Mouse (Mus musculus) T-helper 17 cell (primary cell): ENCODE data around the gene Klk12.

Source experiments
- in situ Hi-C, 2 experiments: fragments of 300-600 bp; cut with MboI, MseI; formaldehyde crosslinking; loops; 1 replicate in 1 of 2; 2 replicates in 1 of 2; pipeline ENCODE4 v1.15.1; 2025; ENCODE audit warnings: high pct_unique_total_duplicates in 2 of 2

Klk12 gene

DNA sequence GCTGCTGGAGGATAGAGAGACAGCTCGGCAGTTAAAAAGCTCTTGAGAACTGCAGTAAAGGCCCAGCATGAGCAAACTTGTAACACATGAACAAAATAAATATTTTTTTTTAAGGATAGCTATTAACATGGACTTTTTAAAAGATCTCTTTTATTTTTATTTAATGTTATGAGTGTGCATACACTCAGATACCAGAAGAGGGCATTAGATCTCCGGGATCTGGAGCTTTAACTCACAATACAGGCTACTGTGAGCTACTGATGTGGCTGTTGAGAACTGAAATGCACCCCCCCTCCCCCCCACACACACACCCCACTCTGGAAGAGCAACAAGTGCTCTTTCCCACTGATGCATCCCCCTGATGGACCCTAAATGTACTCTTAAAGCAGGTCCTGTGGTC lies 20.6 kb downstream of the Klk12 start:
- in situ Hi-C loops, result loop anchor here in 1 of 2 experiments (25.0 kb wide), 1 partner anchor 1448 kb away; the partner anchor contains the start of genes Cd37 and Slc6a16

GRCm38 (mm10) chr7:43791591-43791990 lies 22.9 kb downstream of the Klk12 start, which contains the start of gene Klk9:
Gene Klk9, plus strand, starts transcription at chr7:43791891.
- in situ Hi-C loops, result loop anchor here in 1 of 2 experiments (10.0 to 25.0 kb wide), 3 partner anchors 317 to 1446 kb away; partner anchors contain the start of genes Cd37, Pnkp and Slc6a16

- in situ Hi-C loops, result loop anchor here in 1 of 2 experiments (10.0 to 25.0 kb wide), 3 partner anchors 322 to 1441 kb away; partner anchors contain the start of genes Cd37, Pnkp and Slc6a16
Observed at GRCm38 (mm10) chr7:43796355-43796754, 27.7 kb downstream of the Klk12 start.

DNA sequence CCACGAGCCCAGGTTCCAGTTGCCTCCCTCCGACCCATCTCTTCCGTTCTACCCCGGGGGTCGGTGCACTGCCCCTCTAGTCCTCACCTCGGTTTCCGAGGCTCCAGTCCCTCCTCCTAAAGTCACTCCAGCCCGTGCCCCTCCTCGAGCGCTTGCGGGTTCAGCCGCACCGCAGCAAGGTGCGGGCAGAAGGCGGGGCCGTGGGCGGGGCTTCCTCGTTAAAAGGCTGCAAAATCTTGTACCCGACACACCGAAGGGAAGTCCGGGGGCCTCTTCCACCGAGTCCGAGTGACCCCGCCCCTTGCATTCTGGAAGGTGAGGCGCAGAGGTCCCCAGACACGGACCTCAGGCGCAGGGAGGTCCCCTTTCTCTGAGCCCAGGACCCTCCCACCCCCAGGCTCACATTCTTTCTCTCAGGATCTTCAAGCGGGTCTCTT lies 28.7 kb downstream of the Klk12 start, which contains the start of gene Klk8:
Gene Klk8, plus strand, starts transcription at position 245 of the 437 bp plus-strand sequence.
- in situ Hi-C loops, result loop anchor here in 1 of 2 experiments (10.0 to 25.0 kb wide), 3 partner anchors 323 to 1440 kb away; partner anchors contain the start of genes Cd37, Pnkp and Slc6a16

- in situ Hi-C loops, result loop anchor here in 1 of 2 experiments (10.0 to 25.0 kb wide), 3 partner anchors 323 to 1439 kb away; partner anchors contain the start of genes Cd37, Pnkp and Slc6a16
Observed at GRCm38 (mm10) chr7:43797844-43798462, 29.3 kb downstream of the Klk12 start.

GRCm38 (mm10) chr7:43799876-43800275 lies 31.2 kb downstream of the Klk12 start:
- in situ Hi-C loops, result loop anchor here in 1 of 2 experiments (10.0 to 25.0 kb wide), 3 partner anchors 325 to 1437 kb away; partner anchors contain the start of genes Cd37, Pnkp and Slc6a16

- in situ Hi-C loops, result no loop called here
Observed at GRCm38 (mm10) chr7:43810994-43811393, 42.3 kb downstream of the Klk12 start, which contains the start of gene Klk7. Gene Klk7, plus strand, starts transcription at chr7:43811294.

DNA sequence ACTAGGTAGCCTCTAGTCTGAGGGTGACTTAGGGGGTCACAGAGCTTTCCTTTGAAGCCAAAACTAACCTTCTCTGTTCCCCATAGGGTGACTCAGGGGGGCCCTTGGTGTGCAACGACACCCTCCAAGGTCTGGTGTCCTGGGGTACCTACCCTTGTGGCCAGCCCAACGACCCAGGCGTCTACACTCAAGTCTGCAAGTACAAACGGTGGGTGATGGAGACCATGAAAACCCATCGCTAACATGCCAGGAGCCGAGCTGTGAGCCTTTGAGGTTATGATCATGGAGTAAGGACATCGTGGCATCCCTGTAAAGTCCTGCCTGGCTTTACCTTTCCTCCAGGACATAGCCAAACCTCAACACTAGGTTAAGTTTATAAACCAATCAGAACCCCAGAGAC lies 46.5 kb downstream of the Klk12 start:
- in situ Hi-C loops, result no loop called here

- in situ Hi-C loops, result no loop called here
Observed at GRCm38 (mm10) chr7:43816746-43817145, 48.0 kb downstream of the Klk12 start.

- in situ Hi-C loops, result no loop called here
Observed at GRCm38 (mm10) chr7:43821581-43821980, 52.9 kb downstream of the Klk12 start.
